Mouse (Mus musculus): ENCODE data around the gene Nrf1. TPM values are rescaled to one million over a fixed set of nuclear protein-coding genes. Genes with fewer than 3 reads are reported as not detected.

The Nrf1 gene
- polyA plus RNA-seq, 2 experiments = 31.2 to 33.1 TPM

DNA sequence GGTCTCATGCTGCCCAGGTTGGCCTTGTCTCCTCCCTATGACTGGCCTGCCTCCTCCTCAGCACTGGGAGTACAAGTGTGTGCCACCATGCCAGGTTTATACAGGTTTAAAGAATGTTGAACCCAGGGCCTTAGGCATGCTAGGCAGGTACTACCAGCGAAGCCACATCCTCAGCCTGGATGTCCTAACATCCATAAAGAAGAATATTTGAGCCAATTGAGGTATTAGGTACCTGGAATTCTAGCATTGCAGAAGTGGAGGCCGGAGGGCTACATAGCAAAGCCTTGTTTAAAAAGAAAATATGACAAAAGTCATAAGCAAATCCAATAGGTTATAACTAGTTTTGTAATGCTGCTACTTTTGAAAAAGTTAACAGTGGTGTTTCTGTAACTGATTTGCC lies 19.0 kb downstream of the Nrf1 start:
- no peaks in the 10 kb centered on the region for H3K27me3 ChIP-seq (ENCODE audit: control insufficient read depth, insufficient read depth, low read length)
- H3K36me3 ChIP-seq (replicated peaks; ENCODE audit: control insufficient read depth, insufficient read depth, low read depth) = peaks cover 4% of the 10 kb centered on the region
- DNase-seq (ENCODE audit: low read depth in 3 of 3, low spot score in 3 of 3) (no peak), ATAC-seq (ENCODE audit: insufficient read depth) (no peak)
- no peak overlapping the region for H3K9ac ChIP-seq (replicated peaks)
- no peak overlapping the region for H3K27ac ChIP-seq
- TF ChIP-seq EP300 (IDR thresholded peaks at IDR 0.05; ENCODE audit: low read depth) (no peak), CTCF (IDR thresholded peaks at IDR 0.05; ENCODE audit: low read depth) (no peak)
- H3K9me3 ChIP-seq (ENCODE audit: control insufficient read depth, low read length) = no peaks in the 10 kb centered on the region
- no peaks in the 10 kb centered on the region for H3K4me1 ChIP-seq (replicated peaks; ENCODE audit: control insufficient read depth in 2 of 2, insufficient read depth in 2 of 2, low read length in 1 of 2)
- 83% methylated on average over 2 of the region's 2 CpGs for WGBS (ENCODE audit: insufficient replicate concordance)
- H3K4me2 ChIP-seq (ENCODE audit: low read depth) = no peak overlapping the region
- no peak overlapping the region for H3K4me3 ChIP-seq (ENCODE audit: insufficient read depth in 1 of 2, low read depth in 2 of 2, low read length in 2 of 2)

DNA sequence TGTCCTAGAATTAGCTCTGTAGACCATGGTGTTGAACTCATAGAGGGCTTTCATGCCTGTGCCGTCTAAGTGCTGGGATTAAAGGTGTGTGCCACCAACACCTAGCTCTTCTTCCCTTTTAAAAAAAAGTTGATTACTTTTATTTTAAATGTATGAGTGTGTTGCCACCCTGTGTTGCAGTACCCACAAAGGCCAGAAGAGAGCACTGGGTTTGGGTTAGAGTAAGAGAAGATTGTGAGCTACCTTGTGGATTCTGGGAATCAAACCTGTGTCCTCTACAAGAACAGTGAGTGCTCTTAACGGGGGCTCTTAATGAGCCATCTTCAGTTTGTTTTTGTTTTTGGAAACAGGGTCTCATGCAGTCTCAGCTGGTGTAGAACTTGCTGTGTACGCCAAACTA lies 24.7 kb downstream of the Nrf1 start:
- Histone ChIP-seq H3K4me2 (ENCODE audit: low read depth) (no peak overlapping the region), H3K36me3 (replicated peaks; ENCODE audit: control insufficient read depth, insufficient read depth, low read depth) (no peaks in the 10 kb centered on the region), H3K4me3 (ENCODE audit: insufficient read depth in 1 of 2, low read depth in 2 of 2, low read length in 2 of 2) (no peak overlapping the region), H3K27ac (no peak overlapping the region), H3K4me1 (replicated peaks; ENCODE audit: control insufficient read depth in 2 of 2, insufficient read depth in 2 of 2, low read length in 1 of 2) (peaks cover 0 to 4% of the 10 kb centered on the region in 2 experiments; a peak in 2 of 4 replicates), H3K9ac (replicated peaks) (no peak overlapping the region), H3K9me3 (ENCODE audit: control insufficient read depth, low read length) (no peaks in the 10 kb centered on the region), H3K27me3 (ENCODE audit: control insufficient read depth, insufficient read depth, low read length) (no peaks in the 10 kb centered on the region)
- WGBS (ENCODE audit: insufficient replicate concordance) = 83% methylated on average over 3 of the region's 3 CpGs
- ATAC-seq (ENCODE audit: insufficient read depth) (no peak), DNase-seq (ENCODE audit: low read depth in 3 of 3, low spot score in 3 of 3) (no peak)
- TF ChIP-seq CTCF (IDR thresholded peaks at IDR 0.05; ENCODE audit: low read depth) (peak; percentile 38; the same call in 1 of the 2 replicates), EP300 (IDR thresholded peaks at IDR 0.05; ENCODE audit: low read depth) (no peak)

DNA sequence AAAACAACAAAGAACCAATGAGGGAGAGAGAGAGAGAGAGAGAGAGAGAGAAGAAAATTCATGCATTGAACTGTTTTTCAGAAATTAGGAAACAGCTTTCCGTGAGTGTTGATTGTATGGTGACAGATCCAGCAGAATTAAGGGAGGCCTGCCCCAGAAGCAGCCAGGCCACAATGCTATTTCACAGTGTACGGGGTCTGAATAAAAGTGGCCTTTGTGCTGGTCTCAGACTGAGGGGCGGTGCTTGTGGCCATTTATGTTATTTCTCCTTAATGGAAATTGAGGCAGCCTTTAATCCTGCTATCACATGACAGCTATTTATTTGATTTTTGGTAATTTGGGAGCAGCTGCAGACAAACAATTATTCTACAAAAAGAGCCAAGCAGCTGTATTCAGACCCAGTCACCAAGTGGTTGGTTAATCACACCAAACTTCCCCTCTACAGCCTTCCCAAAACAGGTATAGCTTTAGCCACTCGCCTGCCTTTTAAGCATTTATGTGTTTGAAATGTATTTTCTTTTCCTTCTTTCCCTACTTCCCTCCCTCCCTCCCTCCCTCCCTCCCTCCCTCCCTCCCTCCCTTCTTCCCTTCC lies 31.2 kb downstream of the Nrf1 start:
- Histone ChIP-seq H3K4me1 (replicated peaks; ENCODE audit: control insufficient read depth in 2 of 2, insufficient read depth in 2 of 2, low read length in 1 of 2) (peaks cover 0 to 4% of the 10 kb centered on the region in 2 experiments; a peak in 2 of 4 replicates), H3K27me3 (ENCODE audit: control insufficient read depth, insufficient read depth, low read length) (no peaks in the 10 kb centered on the region), H3K4me3 (ENCODE audit: insufficient read depth in 1 of 2, low read depth in 2 of 2, low read length in 2 of 2) (no peak overlapping the region), H3K36me3 (replicated peaks; ENCODE audit: control insufficient read depth, insufficient read depth, low read depth) (no peaks in the 10 kb centered on the region), H3K4me2 (ENCODE audit: low read depth) (no peak overlapping the region), H3K27ac (no peak overlapping the region), H3K9me3 (ENCODE audit: control insufficient read depth, low read length) (no peaks in the 10 kb centered on the region), H3K9ac (replicated peaks) (no peak overlapping the region)
- WGBS (ENCODE audit: insufficient replicate concordance) = 82% methylated on average over 4 of the region's 4 CpGs
- DNase-seq (ENCODE audit: low read depth in 3 of 3, low spot score in 3 of 3) = no peak
- no peak for ATAC-seq (ENCODE audit: insufficient read depth)
- TF ChIP-seq EP300 (IDR thresholded peaks at IDR 0.05; ENCODE audit: low read depth) (no peak), CTCF (IDR thresholded peaks at IDR 0.05; ENCODE audit: low read depth) (no peak)

DNA sequence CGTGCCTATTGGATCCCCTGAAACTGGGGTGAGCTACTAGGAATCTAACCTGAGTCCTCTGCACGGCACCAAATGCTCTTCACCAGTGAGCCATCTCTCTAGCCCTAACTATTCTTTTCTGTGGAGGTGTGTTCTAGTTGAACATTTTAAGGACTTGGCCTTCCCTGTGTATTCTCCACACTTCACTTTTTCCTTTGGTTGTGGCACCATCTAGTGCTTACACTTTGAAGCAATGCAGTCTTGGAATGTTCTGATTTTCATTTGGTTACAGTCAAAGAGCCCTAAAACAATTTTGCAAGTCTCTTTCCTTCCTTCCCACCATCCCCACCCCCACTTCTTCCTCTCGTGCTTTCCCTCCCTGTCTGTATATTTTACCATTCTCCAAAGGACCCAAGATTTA lies 33.6 kb downstream of the Nrf1 start:
- Histone ChIP-seq H3K4me3 (ENCODE audit: insufficient read depth in 1 of 2, low read depth in 2 of 2, low read length in 2 of 2) (no peak overlapping the region), H3K9me3 (ENCODE audit: control insufficient read depth, low read length) (no peaks in the 10 kb centered on the region), H3K36me3 (replicated peaks; ENCODE audit: control insufficient read depth, insufficient read depth, low read depth) (no peaks in the 10 kb centered on the region), H3K27ac (no peak overlapping the region), H3K4me2 (ENCODE audit: low read depth) (no peak overlapping the region), H3K27me3 (ENCODE audit: control insufficient read depth, insufficient read depth, low read length) (no peaks in the 10 kb centered on the region), H3K9ac (replicated peaks) (no peak overlapping the region), H3K4me1 (replicated peaks; ENCODE audit: control insufficient read depth in 2 of 2, insufficient read depth in 2 of 2, low read length in 1 of 2) (0 out of 4 replicates have a peak, but pooled peaks cover 0 to under 1% of the 10 kb centered on the region in 2 experiments)
- DNase-seq (ENCODE audit: low read depth in 3 of 3, low spot score in 3 of 3) = no peak
- TF ChIP-seq EP300 (IDR thresholded peaks at IDR 0.05; ENCODE audit: low read depth) = no peak
- TF ChIP-seq CTCF (IDR thresholded peaks at IDR 0.05; ENCODE audit: low read depth) = peak; percentile 17; the same call in 1 of the 2 replicates
- ATAC-seq (ENCODE audit: insufficient read depth) = no peak
- 60% methylated on average over 3 of the region's 3 CpGs for WGBS (ENCODE audit: insufficient replicate concordance)

DNA sequence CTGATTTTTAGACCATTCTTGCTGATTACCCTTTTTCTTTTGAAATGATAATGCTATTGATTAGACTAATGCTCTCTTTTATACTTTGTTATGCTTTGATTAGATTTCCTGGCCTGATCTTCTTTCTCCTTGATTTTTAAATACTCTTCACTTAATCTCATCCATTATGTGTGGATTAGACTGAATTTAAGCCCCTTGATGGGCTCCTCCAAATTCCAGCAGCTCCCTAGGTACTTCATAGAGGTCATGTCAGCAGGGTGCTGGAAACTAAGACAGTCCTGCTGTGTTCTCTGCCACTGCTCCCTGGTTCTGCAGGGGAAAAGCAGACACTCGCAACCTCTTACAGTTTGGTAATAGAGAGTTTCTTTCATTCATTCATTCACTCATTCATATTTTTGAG lies 35.5 kb downstream of the Nrf1 start:
- H3K4me3 ChIP-seq (ENCODE audit: insufficient read depth in 1 of 2, low read depth in 2 of 2, low read length in 2 of 2) = no peak overlapping the region
- TF ChIP-seq EP300 (IDR thresholded peaks at IDR 0.05; ENCODE audit: low read depth) (no peak), CTCF (IDR thresholded peaks at IDR 0.05; ENCODE audit: low read depth) (no peak)
- WGBS (ENCODE audit: insufficient replicate concordance) = 83% methylated on average over 1 of the region's 1 CpGs

More for the DNA sequence above, 35.5 kb downstream of the Nrf1 start:
- H3K4me2 ChIP-seq (ENCODE audit: low read depth) = no peak overlapping the region
- no peaks in the 10 kb centered on the region for H3K9me3 ChIP-seq (ENCODE audit: control insufficient read depth, low read length)
- H3K27me3 ChIP-seq (ENCODE audit: control insufficient read depth, insufficient read depth, low read length) = no peaks in the 10 kb centered on the region
- DNase-seq (ENCODE audit: low read depth in 3 of 3, low spot score in 3 of 3) (no peak), ATAC-seq (ENCODE audit: insufficient read depth) (no peak)
- H3K9ac ChIP-seq (replicated peaks) = no peak overlapping the region
- H3K27ac ChIP-seq = no peak overlapping the region
- no peaks in the 10 kb centered on the region for H3K36me3 ChIP-seq (replicated peaks; ENCODE audit: control insufficient read depth, insufficient read depth, low read depth)
- peaks cover 1 to 5% of the 10 kb centered on the region in 2 experiments; a peak in 3 of 4 replicates for H3K4me1 ChIP-seq (replicated peaks; ENCODE audit: control insufficient read depth in 2 of 2, insufficient read depth in 2 of 2, low read length in 1 of 2)

Measured in liver, embryonic 14.5 days (tissue).